ENCODE assay signal across 8 mouse cellular contexts in genomic region chr17:6317339-6317985, GRCm38 (mm10). TPM values are rescaled to one million over a fixed set of nuclear protein-coding genes. Genes with fewer than 3 reads are reported as not detected.
A peak's percentile ranks its signal among the peaks of the same experiment; 100 is the strongest.
DNase-seq lines count a peak whose midpoint lies in the region; ATAC-seq and TF ChIP-seq lines count a peak whose summit lies in the region.
"Not testable (repeated sequence)": the region's sequence is repeated elsewhere in the genome, so short reads cannot be mapped to it uniquely, and the experiment has no call there.

Gene Dynlt1a, minus strand, starts transcription at chr17:6317500.

- H3K27ac ChIP-seq in ES-E14 (ENCODE audit: insufficient read depth, low read depth, low read length, poor library complexity, severe bottlenecking); forebrain, embryonic 14.5 days (ENCODE audit: low read depth, low read length); liver, postnatal 0 days (ENCODE audit: low read depth): not testable (repeated sequence)
- peak within 1 kb of the TSS; percentile 79 for H3K27ac ChIP-seq in neural tube, embryonic 13.5 days (replicated peaks)
- H3K27ac ChIP-seq in testis, adult 2 months (ENCODE audit: control insufficient read depth, insufficient read depth, low read depth, low read length), result peak within 1 kb of the TSS; percentile 74; the same call in 1 of the 2 replicates

- WGBS in forebrain, embryonic 14.5 days, result 10% methylated on average over 22 of the region's 23 CpGs
- 7% methylated on average over 21 of the region's 23 CpGs for WGBS in liver, postnatal 0 days (ENCODE audit: insufficient replicate concordance)
- WGBS in neural tube, embryonic 13.5 days, result 8% methylated on average over 23 of the region's 23 CpGs

- H3K4me3 ChIP-seq in ES-E14 (ENCODE audit: insufficient read depth in 1 of 2, low read depth in 1 of 2, low read length in 2 of 2, poor library complexity in 1 of 2, severe bottlenecking in 1 of 2), result peak within 1 kb of the TSS; percentile 62 to 68
- peak within 1 kb of the TSS; percentile 32 for H3K4me3 ChIP-seq in forebrain, embryonic 14.5 days (ENCODE audit: low read depth, low read length)
- H3K4me3 ChIP-seq in liver, postnatal 0 days (ENCODE audit: low read depth, low read length), result peak within 1 kb of the TSS; percentile 47
- peak within 1 kb of the TSS; percentile 45 for H3K4me3 ChIP-seq in neural tube, embryonic 13.5 days
- H3K4me3 ChIP-seq in testis, adult 2 months (ENCODE audit: control insufficient read depth, low read depth, low read length), result peak within 1 kb of the TSS; percentile 82

- TF ChIP-seq CTCF in liver, postnatal 0 days (IDR thresholded peaks at IDR 0.05; ENCODE audit: low read depth); testis, adult 2 months (IDR thresholded peaks at IDR 0.05; ENCODE audit: control insufficient read depth, insufficient read depth, insufficient replicate concordance, low read depth, low read length): not testable (repeated sequence)

- H3K9me3 ChIP-seq in ES-E14 (ENCODE audit: control insufficient read depth, insufficient read depth, low read depth, low read length); forebrain, embryonic 14.5 days (replicated peaks; ENCODE audit: control insufficient read depth, low read length); liver, postnatal 0 days (ENCODE audit: low read length); neural tube, embryonic 13.5 days: not testable (repeated sequence)

- ATAC-seq in forebrain, embryonic 14.5 days, result peak; percentile 91
- ATAC-seq in liver, postnatal 0 days, result peak; percentile 94
- peak; percentile 87 for ATAC-seq in neural tube, embryonic 13.5 days (ENCODE audit: low read depth)

- H3K9ac ChIP-seq in ES-E14 (ENCODE audit: insufficient read depth, low read depth, low read length, poor library complexity, severe bottlenecking), result peak within 1 kb of the TSS; percentile 43; the same call in 1 of the 2 replicates
- 0 out of 2 replicates have a peak within 1 kb of the TSS, but pooled peaks have one; percentile 40 for H3K9ac ChIP-seq in forebrain, embryonic 14.5 days (ENCODE audit: low read length)
- peak within 1 kb of the TSS; percentile 59 for H3K9ac ChIP-seq in liver, postnatal 0 days (replicated peaks)
- H3K9ac ChIP-seq in neural tube, embryonic 13.5 days, result peak within 1 kb of the TSS; percentile 70

- DNase-seq in ES-E14 (ENCODE audit: low read depth, low spot score), result peak; percentile 87
- DNase-seq in cerebellum, adult 11 months, result peak; percentile 100
- peak; percentile 90 for DNase-seq in forebrain, embryonic 14.5 days (ENCODE audit: low spot score)
- DNase-seq in heart, postnatal 14 days, result peak; percentile 98
- DNase-seq in layer of hippocampus, adult 11-12 months (ENCODE audit: low spot score), result peak; percentile 94
- DNase-seq in liver, postnatal 0 days, result peak; percentile 97

- TF ChIP-seq POLR2A in testis, adult 2 months (IDR thresholded peaks at IDR 0.05; ENCODE audit: control insufficient read depth, low read depth, low read length), result peak; percentile 74

- not testable (repeated sequence) for H3K27me3 ChIP-seq in forebrain, embryonic 14.5 days (replicated peaks; ENCODE audit: control insufficient read depth, insufficient read depth, low read length); liver, postnatal 0 days (ENCODE audit: insufficient read depth, low read length); neural tube, embryonic 13.5 days; testis, adult 2 months (ENCODE audit: control insufficient read depth, insufficient read depth, low read length)

- in situ Hi-C loops in ES-E14 (cut with MboI; ENCODE audit: low sequenced_read_pairs in 2 of 2, unreplicated experiment in 2 of 2), result not testable (repeated sequence)

- intact Hi-C loops in heart, postnatal 14 days (cut with DNase I), result not testable (repeated sequence)

- H3K4me1 ChIP-seq in ES-E14 (ENCODE audit: control insufficient read depth in 2 of 2, insufficient read depth in 2 of 2, low read length in 2 of 2, poor library complexity in 1 of 2); forebrain, embryonic 14.5 days (ENCODE audit: control insufficient read depth, insufficient read depth, low read length); liver, postnatal 0 days (ENCODE audit: insufficient read depth); neural tube, embryonic 13.5 days (replicated peaks); testis, adult 2 months (ENCODE audit: control insufficient read depth, insufficient read depth, low read length): not testable (repeated sequence)

- not testable (repeated sequence) for H3K36me3 ChIP-seq in ES-E14 (ENCODE audit: control insufficient read depth, insufficient read depth, low read length, poor library complexity, severe bottlenecking); forebrain, embryonic 14.5 days (ENCODE audit: control insufficient read depth, insufficient read depth, low read length); liver, postnatal 0 days (replicated peaks; ENCODE audit: insufficient read depth, low read length); neural tube, embryonic 13.5 days; testis, adult 2 months (ENCODE audit: control insufficient read depth, insufficient read depth, low read length)

- peak within 1 kb of the TSS; percentile 45 for H3K4me2 ChIP-seq in forebrain, embryonic 14.5 days (ENCODE audit: low read length)
- peak within 1 kb of the TSS; percentile 66 for H3K4me2 ChIP-seq in liver, postnatal 0 days (ENCODE audit: low read depth, low read length)
- H3K4me2 ChIP-seq in neural tube, embryonic 13.5 days, result peak within 1 kb of the TSS; percentile 56

- TF ChIP-seq EP300 in liver, postnatal 0 days (IDR thresholded peaks at IDR 0.05; ENCODE audit: low read depth), result not testable (repeated sequence)

RNA-seq across cellular contexts. Expression of gene Dynlt1a, which starts in this region (rescaled TPM):
- total RNA-seq in ES-E14 (2012; rRNA removed), result 10.1 and 13.3 TPM in 2 replicates
- 39.4 and 40.7 TPM in 2 replicates for polyA plus RNA-seq in forebrain, embryonic 14.5 days (2014; fragmentation: Nextera tagmentation; extraction: Ambion mirVana)
- 1 to 10 TPM; 1.4 to 3.1 TPM for total RNA-seq in heart, postnatal 14 days (2021)
- 2.9 and 3.0 TPM in 2 replicates for polyA plus RNA-seq in liver, postnatal 0 days (2015; fragmentation: Nextera tagmentation; extraction: Ambion mirVana)
- 55.6 and 56.5 TPM in 2 replicates for polyA plus RNA-seq in neural tube, embryonic 13.5 days (2015; fragmentation: Nextera tagmentation; extraction: Ambion mirVana)
- polyA plus RNA-seq in testis, adult 2 months (2012; rRNA removed), result 86.4 and 98.4 TPM in 2 replicates

Comparison
In these comparisons a context has a peak if more than half of its experiments do, and no peak if none do; other contexts are left out.
1. RNA of gene Dynlt1a (polyA plus RNA-seq): 86.4 to 98.4 TPM in testis, adult 2 months, 55.6 to 56.5 TPM in neural tube, embryonic 13.5 days and 39.4 to 40.7 TPM in forebrain, embryonic 14.5 days; 2.9 to 3.0 TPM in liver, postnatal 0 days; every median in the first group is over 10 times any median in the second.
2. H3K4me3 ChIP-seq: peak in every context shown above with its lines; median percentile 82 in testis, adult 2 months; 65 in ES-E14; 47 in liver, postnatal 0 days; 45 in neural tube, embryonic 13.5 days; 32 in forebrain, embryonic 14.5 days.
3. Peak in every context shown above with its lines, with median percentiles within 50 percentile points of each other: DNase-seq, H3K9ac ChIP-seq, ATAC-seq and H3K4me2 ChIP-seq.